Mouse (Mus musculus) spleen, adult 2 months (tissue): ENCODE data around the gene Dis3l2.

Experiments used
- CTCF ChIP-seq: fragments of 200-500 bp; IDR thresholded peaks from 2 replicates; pipeline ENCODE4 v1.5.1; 2011; ENCODE audit warnings: mild to moderate bottlenecking, inconsistent platforms; ENCODE audit not compliant: insufficient read depth, insufficient read length, insufficient replicate concordance; ENCODE audit errors: extremely low read depth
- POLR2A ChIP-seq: fragments of 200-500 bp; IDR thresholded peaks from 2 replicates; pipeline ENCODE4 v1.6.1; 2011; ENCODE audit warnings: low read depth, low read length, inconsistent platforms

DNA sequence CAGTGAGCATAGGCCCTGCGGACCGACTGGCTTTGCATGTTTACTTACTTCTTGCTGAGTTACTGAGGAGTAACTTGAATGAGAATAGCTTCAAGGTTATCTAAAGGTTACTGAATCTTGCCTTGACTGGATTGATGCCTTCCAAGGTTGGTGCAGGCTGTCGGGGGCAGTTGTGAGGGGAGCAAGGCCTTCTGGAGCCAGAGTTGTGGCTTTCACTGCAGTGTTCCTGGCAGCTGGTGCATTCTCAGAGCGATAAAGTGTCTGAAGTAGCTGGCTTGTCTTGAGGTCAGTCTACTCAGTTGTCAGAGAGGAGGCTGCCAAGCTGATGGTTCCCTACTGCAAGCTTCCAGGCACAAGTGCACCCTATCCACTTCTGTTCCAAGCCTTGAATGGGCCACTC lies 15.8 kb downstream of the Dis3l2 start:
- no peak for TF ChIP-seq CTCF
- no peak for TF ChIP-seq POLR2A
